Mouse (Mus musculus): ENCODE data around the gene Grap2.
"Not testable (repeated sequence)": the region's sequence is repeated elsewhere in the genome, so short reads cannot be mapped to it uniquely, and the experiment has no call there.

DNA sequence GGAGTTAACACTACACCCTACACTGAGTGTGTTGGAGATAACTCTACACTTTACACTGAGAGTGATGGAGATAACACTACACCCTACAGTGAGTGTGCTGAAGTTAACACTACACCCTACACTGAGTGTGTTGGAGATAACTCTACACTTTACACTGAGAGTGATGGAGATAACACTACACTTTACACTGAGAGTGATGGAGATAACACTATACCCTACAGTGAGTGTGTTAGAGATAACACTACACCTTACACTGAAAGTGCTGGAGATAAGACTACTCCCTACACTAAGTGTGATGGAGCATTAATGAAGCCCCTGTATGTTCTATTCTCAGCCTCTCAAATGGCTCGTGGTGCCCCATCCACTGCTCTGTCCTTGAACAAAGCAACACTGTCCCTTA, 8.2 kb downstream of the Grap2 start:
- TF ChIP-seq CTCF, POLR2A (IDR thresholded peaks at IDR 0.05; ENCODE audit: extremely low read depth, insufficient read depth, low read length): not testable (repeated sequence)
